Mouse (Mus musculus) stomach, postnatal 0 days (tissue): ENCODE results near the gene Cnbp.

ENCODE experiments used
- CTCF ChIP-seq: IDR thresholded peaks from 2 replicates; pipeline ENCODE4 v1.5.1; 2016; ENCODE audit warnings: antibody characterized with exemption, low read depth, mild to moderate bottlenecking, moderate library complexity
- EP300 ChIP-seq: optimal IDR thresholded peaks from 2 replicates; pipeline ENCODE3; 2016; ENCODE audit warnings: antibody characterized with exemption

- TF ChIP-seq CTCF (no peak), EP300 (peak; percentile 25)
These were observed 18.1 kb upstream of the Cnbp start for GRCm38 (mm10) chr6:87868871-87869506.
